Mouse (Mus musculus): ENCODE results near the gene Mindy4b-ps. TPM values are rescaled to one million over a fixed set of nuclear protein-coding genes. Genes with fewer than 3 reads are reported as not detected.

Mindy4b-ps gene
- polyA plus RNA-seq, 1 experiment from 2014 or later = not detected

DNA sequence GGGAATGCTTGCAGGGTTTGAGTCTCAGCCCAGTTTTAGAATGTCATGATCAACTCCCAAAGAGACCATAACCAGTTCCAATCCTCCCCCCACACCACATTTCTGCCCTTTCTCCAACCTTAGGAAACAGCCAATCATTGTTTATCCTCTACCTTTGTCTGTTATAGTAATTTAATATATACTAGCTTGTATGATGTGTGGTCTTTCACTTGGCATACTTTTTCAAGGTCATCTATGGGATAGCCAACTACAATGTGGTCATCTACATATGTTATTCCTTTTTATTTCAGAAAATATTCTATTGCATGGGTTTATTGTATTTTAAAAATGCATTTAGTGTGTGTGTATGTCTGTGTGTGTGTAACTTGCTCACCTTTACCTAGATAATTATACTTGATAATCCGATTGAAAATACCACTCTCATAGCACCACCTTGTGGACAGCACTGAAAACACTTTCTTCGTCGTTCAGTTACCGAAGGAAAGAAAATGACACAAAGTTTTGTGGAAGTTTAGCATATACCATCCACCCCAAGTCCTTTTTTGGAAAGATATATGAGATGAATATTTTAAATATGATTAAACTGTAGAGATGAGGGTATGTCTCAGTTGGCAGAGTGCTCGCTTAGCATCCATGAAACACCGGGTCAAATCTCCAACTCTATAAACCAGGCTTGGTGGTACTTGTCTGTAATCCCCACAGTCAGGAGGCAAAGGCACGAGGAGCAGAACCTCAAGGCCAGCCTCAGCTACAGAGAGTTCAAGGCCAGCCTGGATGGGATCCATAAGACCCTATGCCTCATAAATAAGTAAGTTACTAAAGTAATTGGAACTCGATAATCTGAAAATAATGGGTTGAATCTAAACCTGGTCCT, 37.7 kb downstream of the Mindy4b-ps start:
- Histone ChIP-seq H3K9me3 (replicated peaks) (no peaks in the 10 kb centered on the region), H3K9ac (no peak overlapping the region), H3K27me3 (replicated peaks) (no peaks in the 10 kb centered on the region), H3K27ac (ENCODE audit: poor library complexity, severe bottlenecking) (no peak overlapping the region), H3K4me2 (no peak overlapping the region), H3K4me1 (replicated peaks) (no peaks in the 10 kb centered on the region; the same call in 1 of the 2 replicates), H3K4me3 (no peak overlapping the region), H3K36me3 (no peaks in the 10 kb centered on the region)
- no peak for ATAC-seq (ENCODE audit: insufficient number of reproducible peaks, low FRiP score)
- 30% methylated on average over 8 of the region's 8 CpGs for WGBS

DNA sequence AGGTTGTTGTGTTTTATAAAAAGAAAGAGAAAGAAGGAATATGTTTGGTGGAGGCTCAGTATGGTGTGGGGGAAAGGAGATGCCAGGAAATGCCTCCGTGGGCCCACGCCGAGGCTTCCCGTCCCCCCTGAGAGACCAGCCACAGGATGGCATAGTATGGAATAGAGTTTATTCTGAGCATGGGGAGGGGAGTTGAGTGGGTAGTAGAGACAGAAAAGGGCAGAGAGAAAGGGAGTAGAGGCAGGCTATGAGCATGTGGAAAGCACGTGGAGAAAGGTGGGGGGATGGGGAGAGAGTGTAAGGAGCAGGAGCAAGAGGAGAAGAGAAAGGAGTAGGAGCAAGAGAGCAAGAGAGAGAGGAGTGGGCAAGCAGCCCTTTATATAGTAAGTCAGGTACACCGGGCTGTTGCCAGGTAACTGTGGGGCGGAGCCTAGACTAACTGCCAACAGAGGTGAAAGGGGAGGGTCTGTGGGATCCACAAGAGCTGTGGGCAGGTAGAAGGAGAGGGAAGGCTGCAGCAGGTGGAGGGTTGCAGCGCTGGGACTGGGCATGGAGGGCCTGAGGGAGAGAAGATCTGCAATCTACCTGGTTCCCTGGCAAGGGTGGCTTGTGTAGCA, 38.4 kb downstream of the Mindy4b-ps start:
- H3K9ac ChIP-seq = no peak overlapping the region
- H3K9me3 ChIP-seq (replicated peaks) = no peaks in the 10 kb centered on the region; the same call in 1 of the 2 replicates
- no peaks in the 10 kb centered on the region for H3K27me3 ChIP-seq (replicated peaks)
- no peaks in the 10 kb centered on the region for H3K36me3 ChIP-seq
- H3K4me1 ChIP-seq (replicated peaks) = no peaks in the 10 kb centered on the region; the same call in 1 of the 2 replicates
- H3K4me2 ChIP-seq = no peak overlapping the region
- no peak overlapping the region for H3K4me3 ChIP-seq
- WGBS = 54% methylated on average over 8 of the region's 8 CpGs
- H3K27ac ChIP-seq (ENCODE audit: poor library complexity, severe bottlenecking) = no peak overlapping the region
- ATAC-seq (ENCODE audit: insufficient number of reproducible peaks, low FRiP score) = no peak

DNA sequence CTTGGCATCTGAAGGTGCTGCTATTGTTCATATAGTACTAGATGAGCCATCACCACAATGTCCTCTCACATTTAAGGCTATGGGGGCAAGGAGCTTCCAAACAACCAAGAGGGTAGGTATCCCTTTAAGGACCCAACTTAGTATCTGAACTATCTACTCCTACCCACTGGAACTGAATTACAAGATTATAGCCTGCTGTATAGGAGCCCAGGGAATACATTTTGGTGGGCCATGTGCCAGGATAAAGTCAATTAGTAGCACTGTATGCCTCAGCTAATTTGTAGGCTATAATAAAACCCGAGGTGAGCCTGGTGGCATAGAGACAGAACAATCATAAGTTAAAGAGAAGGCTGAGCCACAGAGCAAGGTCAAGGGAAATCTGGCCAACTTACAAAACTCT, 65.7 kb downstream of the Mindy4b-ps start:
- no peak for ATAC-seq (ENCODE audit: insufficient number of reproducible peaks, low FRiP score)
- no peaks in the 10 kb centered on the region for H3K27me3 ChIP-seq (replicated peaks)
- H3K4me1 ChIP-seq (replicated peaks) = no peaks in the 10 kb centered on the region
- no peak overlapping the region for H3K4me3 ChIP-seq
- H3K27ac ChIP-seq (ENCODE audit: poor library complexity, severe bottlenecking) = no peak overlapping the region
- WGBS = 68% methylated on average over 1 of the region's 1 CpGs
- no peaks in the 10 kb centered on the region for H3K9me3 ChIP-seq (replicated peaks)
- no peaks in the 10 kb centered on the region for H3K36me3 ChIP-seq
- H3K4me2 ChIP-seq = no peak overlapping the region
- H3K9ac ChIP-seq = no peak overlapping the region

DNA sequence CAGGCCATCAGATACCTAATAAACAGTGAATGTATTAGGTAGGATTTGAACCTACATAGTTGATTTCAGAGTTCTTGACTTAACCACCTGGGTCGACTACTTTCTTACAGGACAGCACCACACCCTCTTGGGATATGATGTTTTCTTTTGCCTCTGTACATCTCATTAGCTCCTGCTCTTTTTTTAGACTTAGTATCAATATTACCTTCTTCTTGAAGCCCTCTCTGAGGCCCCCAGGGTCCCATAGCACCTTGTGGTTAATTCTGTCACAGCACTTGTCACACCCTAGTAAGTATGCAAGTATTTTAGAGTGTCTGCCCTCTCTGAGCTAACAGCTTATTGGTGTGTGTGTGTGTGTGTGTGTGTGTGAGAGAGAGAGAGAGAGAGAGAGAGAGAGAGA, 66.3 kb downstream of the Mindy4b-ps start:
- Histone ChIP-seq H3K4me3 (no peak overlapping the region), H3K4me1 (replicated peaks) (no peaks in the 10 kb centered on the region), H3K27me3 (replicated peaks) (no peaks in the 10 kb centered on the region), H3K36me3 (no peaks in the 10 kb centered on the region), H3K4me2 (no peak overlapping the region), H3K27ac (ENCODE audit: poor library complexity, severe bottlenecking) (no peak overlapping the region), H3K9me3 (replicated peaks) (no peaks in the 10 kb centered on the region), H3K9ac (no peak overlapping the region)
- 74% methylated on average over 1 of the region's 1 CpGs for WGBS
- no peak for ATAC-seq (ENCODE audit: insufficient number of reproducible peaks, low FRiP score)

DNA sequence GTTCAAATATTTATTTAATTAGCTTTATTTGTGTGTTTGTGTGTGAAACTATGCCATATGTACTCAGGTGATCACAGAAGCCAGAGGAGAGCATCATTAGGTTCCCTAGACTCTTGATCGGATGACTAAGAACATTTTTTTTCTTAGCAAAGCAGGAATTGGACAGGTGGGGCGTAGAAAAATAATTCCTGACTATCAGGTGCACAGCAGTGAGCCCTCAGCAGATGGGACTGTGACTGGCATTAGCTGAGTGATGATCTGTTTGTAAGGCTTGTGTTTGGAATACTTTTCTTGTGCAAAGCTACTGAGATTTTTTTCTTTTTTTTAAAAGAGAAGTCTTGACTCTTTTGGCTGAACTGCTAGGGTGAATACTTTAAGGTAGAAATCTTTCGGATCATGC, 67.8 kb downstream of the Mindy4b-ps start:
- Histone ChIP-seq H3K9me3 (replicated peaks) (no peaks in the 10 kb centered on the region), H3K4me2 (no peak overlapping the region), H3K27me3 (replicated peaks) (no peaks in the 10 kb centered on the region), H3K9ac (no peak overlapping the region), H3K27ac (ENCODE audit: poor library complexity, severe bottlenecking) (no peak overlapping the region), H3K36me3 (no peaks in the 10 kb centered on the region), H3K4me1 (replicated peaks) (no peaks in the 10 kb centered on the region), H3K4me3 (no peak overlapping the region)
- ATAC-seq (ENCODE audit: insufficient number of reproducible peaks, low FRiP score) = no peak
- WGBS = 82% methylated on average over 3 of the region's 3 CpGs

DNA sequence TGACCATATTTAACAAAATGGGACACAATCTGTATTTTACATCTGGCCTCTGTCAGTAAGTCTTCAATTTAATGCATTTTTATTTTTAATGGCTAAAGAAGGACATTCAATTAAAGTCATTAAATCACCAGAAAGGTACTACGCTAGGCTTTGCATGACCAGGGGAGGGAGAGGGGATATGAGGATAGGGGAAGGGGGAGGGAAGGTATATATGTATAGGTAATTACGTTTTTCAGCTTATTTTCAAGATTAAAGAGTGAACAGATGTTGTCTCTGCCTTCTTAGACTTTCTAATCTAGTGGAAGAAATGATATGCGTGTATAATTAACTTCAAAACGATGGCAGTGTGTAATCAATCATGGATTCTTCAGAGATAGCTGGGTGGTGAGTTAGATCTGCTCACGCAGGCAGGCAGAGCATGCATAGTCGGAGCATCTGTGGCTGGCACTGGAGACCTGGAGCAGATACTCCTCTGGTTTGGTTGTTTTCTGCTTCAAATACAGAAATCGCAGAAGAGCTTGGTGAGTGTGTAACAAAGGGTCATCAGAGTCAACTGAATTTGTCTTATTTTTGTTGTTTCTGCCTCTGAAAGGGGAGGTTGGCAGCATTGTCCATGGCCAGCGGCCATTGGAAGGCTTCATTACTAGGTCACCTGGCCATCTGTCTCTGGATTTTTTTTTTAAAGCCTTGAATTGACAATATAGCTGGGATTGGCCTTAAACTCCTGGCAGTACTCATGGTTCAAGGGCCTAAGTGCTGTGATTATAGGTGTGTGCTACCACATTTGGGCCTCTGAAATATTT, 70.1 kb downstream of the Mindy4b-ps start:
- Histone ChIP-seq H3K4me1 (replicated peaks) (no peaks in the 10 kb centered on the region), H3K27ac (ENCODE audit: poor library complexity, severe bottlenecking) (no peak overlapping the region), H3K4me3 (no peak overlapping the region), H3K4me2 (no peak overlapping the region), H3K9me3 (replicated peaks) (no peaks in the 10 kb centered on the region), H3K9ac (no peak overlapping the region), H3K27me3 (replicated peaks) (no peaks in the 10 kb centered on the region), H3K36me3 (no peaks in the 10 kb centered on the region)
- ATAC-seq (ENCODE audit: insufficient number of reproducible peaks, low FRiP score) = no peak
- 70% methylated on average over 8 of the region's 8 CpGs for WGBS

DNA sequence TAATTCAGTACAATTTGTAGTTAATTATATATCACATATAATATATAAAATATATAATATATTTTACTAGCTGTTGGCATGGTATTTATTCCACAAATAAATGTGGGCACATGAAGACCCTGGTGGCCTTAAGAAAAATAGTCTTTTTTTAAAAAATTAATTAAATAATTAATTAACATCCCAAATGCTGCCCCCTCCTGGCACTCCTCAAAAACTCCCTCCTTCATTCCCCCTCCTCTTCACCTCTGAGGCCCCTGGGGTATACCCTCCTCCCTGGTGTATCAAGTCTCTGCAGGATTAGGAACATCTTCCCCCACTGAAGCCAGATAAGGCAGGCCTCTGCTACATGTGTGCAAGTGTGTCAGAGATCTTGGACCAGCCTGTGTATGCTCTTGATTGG, 73.4 kb downstream of the Mindy4b-ps start:
- Histone ChIP-seq H3K27ac (ENCODE audit: poor library complexity, severe bottlenecking) (no peak overlapping the region), H3K9me3 (replicated peaks) (no peaks in the 10 kb centered on the region), H3K4me2 (no peak overlapping the region), H3K4me3 (no peak overlapping the region), H3K27me3 (replicated peaks) (no peaks in the 10 kb centered on the region), H3K36me3 (no peaks in the 10 kb centered on the region), H3K9ac (no peak overlapping the region), H3K4me1 (replicated peaks) (peaks cover 7% of the 10 kb centered on the region; the same call in 1 of the 2 replicates)
- no peak for ATAC-seq (ENCODE audit: insufficient number of reproducible peaks, low FRiP score)

DNA sequence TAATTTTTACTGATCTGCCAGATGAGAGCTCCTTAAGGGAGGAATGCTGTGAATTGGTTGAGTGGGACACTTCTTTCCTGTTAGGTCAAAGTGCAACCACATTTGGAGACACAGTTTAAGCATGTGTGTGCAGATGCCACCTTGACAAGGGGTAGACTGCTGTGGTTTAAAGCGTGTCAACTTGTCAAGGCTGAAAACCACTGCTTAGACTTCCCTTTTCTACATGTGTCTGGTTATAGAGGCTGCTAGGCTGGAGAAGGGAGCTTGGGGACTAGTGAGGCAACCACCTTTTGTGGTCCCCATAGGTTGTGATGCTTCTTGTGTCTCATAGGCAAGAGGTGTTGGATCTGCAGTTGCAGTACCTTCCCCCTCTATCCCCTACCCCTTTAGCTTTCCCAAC, 74.2 kb downstream of the Mindy4b-ps start:
- Histone ChIP-seq H3K27me3 (replicated peaks) (no peaks in the 10 kb centered on the region), H3K9me3 (replicated peaks) (no peaks in the 10 kb centered on the region), H3K4me1 (replicated peaks) (peaks cover 7% of the 10 kb centered on the region; the same call in 1 of the 2 replicates), H3K36me3 (no peaks in the 10 kb centered on the region), H3K9ac (no peak overlapping the region), H3K4me3 (no peak overlapping the region), H3K27ac (ENCODE audit: poor library complexity, severe bottlenecking) (no peak overlapping the region), H3K4me2 (no peak overlapping the region)
- no peak for ATAC-seq (ENCODE audit: insufficient number of reproducible peaks, low FRiP score)
- 78% methylated on average over 1 of the region's 1 CpGs for WGBS

DNA sequence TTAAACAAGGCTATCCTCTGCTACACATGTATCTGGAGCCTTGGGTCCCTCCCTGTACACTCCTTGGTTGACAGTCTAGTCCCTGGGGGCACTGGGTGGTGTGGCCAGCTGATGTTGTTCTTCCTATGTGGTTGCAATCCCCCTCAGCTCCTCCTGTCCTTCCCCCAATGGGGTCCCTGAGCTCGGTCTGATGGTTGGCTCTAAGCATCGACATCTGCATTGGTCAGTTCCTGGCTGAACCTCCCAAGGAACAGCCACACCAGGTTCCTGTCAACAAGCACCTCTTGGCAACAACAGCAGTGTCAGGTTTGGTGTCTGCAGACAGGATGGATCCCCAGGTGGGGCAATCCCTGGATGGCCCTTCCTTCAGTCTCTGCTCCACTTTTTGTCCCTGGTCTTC, 82.6 kb downstream of the Mindy4b-ps start:
- WGBS = 18% methylated on average over 2 of the region's 2 CpGs
- H3K27ac ChIP-seq (ENCODE audit: poor library complexity, severe bottlenecking) = no peak overlapping the region
- ATAC-seq (ENCODE audit: insufficient number of reproducible peaks, low FRiP score) = no peak
- H3K4me2 ChIP-seq = no peak overlapping the region
- no peak overlapping the region for H3K9ac ChIP-seq
- H3K27me3 ChIP-seq (replicated peaks) = no peaks in the 10 kb centered on the region
- H3K36me3 ChIP-seq = no peaks in the 10 kb centered on the region
- H3K4me1 ChIP-seq (replicated peaks) = 0 out of 2 replicates have a peak, but pooled peaks cover 3% of the 10 kb centered on the region
- H3K4me3 ChIP-seq = no peak overlapping the region
- no peaks in the 10 kb centered on the region for H3K9me3 ChIP-seq (replicated peaks)
